Mouse (Mus musculus) midbrain, postnatal 0 days (tissue): Measurements from ENCODE around the gene Zbtb16. TPM values are rescaled to one million over a fixed set of nuclear protein-coding genes. Genes with fewer than 3 reads are reported as not detected.
A peak's percentile ranks its signal among the peaks of the same experiment; 100 is the strongest.

Experiments used
- ATAC-seq: fragments of 200-750 bp; cut with Nextera tagmentation; 2 replicates; pipeline ENCODE4 v1.8.0; 2017; ENCODE audit warnings: moderate number of reproducible peaks, mild to moderate bottlenecking, moderate TSS enrichment, moderate library complexity; ENCODE audit not compliant: low FRiP score
- DNase-seq: peaks from one replicate; pipeline ENCODE4 v3.0.0-alpha.2; 2015; ENCODE audit warnings: low spot score
- H3K27ac ChIP-seq: fragments of 300-500 bp; sonication (generic); 2 replicates; pipeline ENCODE4 v1.5.1; 2014; ENCODE audit warnings: low read depth, mild to moderate bottlenecking, low read length, mixed read lengths
- H3K27me3 ChIP-seq: fragments of 300-500 bp; sonication (generic); 2 replicates; pipeline ENCODE4 v1.6.1; 2014; ENCODE audit warnings: low read length, control low read depth, mixed read lengths; ENCODE audit not compliant: insufficient read depth
- H3K36me3 ChIP-seq: fragments of 300-500 bp; sonication (generic); 2 replicates; pipeline ENCODE4 v1.6.1; 2014; ENCODE audit warnings: low read length, control low read depth, mixed read lengths; ENCODE audit not compliant: insufficient read depth
- H3K4me1 ChIP-seq: fragments of 300-500 bp; sonication (generic); 2 replicates; pipeline ENCODE4 v1.6.1; 2014; ENCODE audit warnings: mild to moderate bottlenecking, control low read depth, antibody characterized with exemption, low read length, mixed read lengths; ENCODE audit not compliant: insufficient read depth
- H3K4me2 ChIP-seq: fragments of 300-500 bp; sonication (generic); 2 replicates; pipeline ENCODE4 v1.6.1; 2014; ENCODE audit warnings: low read depth, mild to moderate bottlenecking, low read length, mixed read lengths; ENCODE audit not compliant: poor library complexity, severe bottlenecking
- H3K4me3 ChIP-seq: fragments of 300-500 bp; sonication (generic); 2 replicates; pipeline ENCODE4 v1.5.1; 2014; ENCODE audit warnings: low read depth, mild to moderate bottlenecking, low read length, moderate library complexity
- H3K9ac ChIP-seq: fragments of 300-500 bp; sonication (generic); replicated peaks from 2 replicates; pipeline ENCODE4 v1.6.1; 2014; ENCODE audit warnings: mild to moderate bottlenecking, low read length, moderate library complexity, mixed read lengths; ENCODE audit not compliant: poor library complexity, severe bottlenecking
- H3K9me3 ChIP-seq: fragments of 300-500 bp; sonication (generic); 2 replicates; pipeline ENCODE4 v1.6.1; 2016; ENCODE audit warnings: low read length, control low read depth
- CTCF ChIP-seq: IDR thresholded peaks from 2 replicates; pipeline ENCODE4 v1.5.1; 2016; ENCODE audit warnings: antibody characterized with exemption, mild to moderate bottlenecking
- WGBS: fragments of 180-500 bp; shearing (Covaris S2); extraction: QIAGEN DNeasy Blood & Tissue Kit; methylation state at CpG from one replicate; pipeline ENCODE4 v1.1.7; 2014; 5-methylcytosine and 5-hydroxymethylcytosine counted together
- polyA plus RNA-seq: library from polyadenylated mRNA; unstranded; fragments of >200 nt; fragmentation: Nextera tagmentation; extraction: Ambion mirVana; gene quantifications from 2 replicates; pipeline ENCODE4 v1.2.1, GENCODE M21; 2015
- total RNA-seq: library from RNA; depleted of rRNA; stranded (reverse); fragments of >200 nt; gene quantifications from 2 replicates; pipeline ENCODE4 v1.2.3, GENCODE M21; 2014

Zbtb16 gene
- total and polyA plus RNA-seq, 2 experiments from 2014 or later: 6.1 to 8.3 TPM

DNA sequence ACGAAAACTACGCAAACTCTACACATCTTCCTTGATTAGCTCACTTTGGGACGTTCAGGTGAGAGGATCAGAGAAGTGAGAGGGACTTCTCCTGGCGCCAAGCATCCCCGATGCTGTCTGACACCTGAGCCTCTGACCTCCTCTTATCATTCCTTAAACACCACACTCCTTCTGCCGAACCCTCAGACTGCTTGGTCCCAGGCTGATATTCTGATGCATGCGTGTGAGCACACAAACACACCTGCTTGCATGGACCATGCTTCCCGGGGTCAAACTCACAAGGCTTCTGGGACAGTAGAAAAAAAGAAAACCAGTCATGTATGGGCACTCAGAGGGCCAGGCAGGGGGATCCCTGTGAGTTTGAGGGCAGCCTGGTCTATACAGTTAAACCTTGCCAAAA lies 109.7 kb downstream of the Zbtb16 start:
- no peaks in the 10 kb centered on the region for H3K36me3 ChIP-seq
- 94% methylated on average over 8 of the region's 8 CpGs for WGBS
- H3K27me3 ChIP-seq: no peaks in the 10 kb centered on the region
- no peak overlapping the region for H3K4me3 ChIP-seq
- no peaks in the 10 kb centered on the region for H3K9me3 ChIP-seq
- H3K4me2 ChIP-seq: no peak overlapping the region
- H3K9ac ChIP-seq: no peak overlapping the region
- ATAC-seq: no peak
- TF ChIP-seq CTCF: no peak
- H3K4me1 ChIP-seq: peaks cover 23% of the 10 kb centered on the region
- no peak for DNase-seq
- no peak overlapping the region for H3K27ac ChIP-seq

DNA sequence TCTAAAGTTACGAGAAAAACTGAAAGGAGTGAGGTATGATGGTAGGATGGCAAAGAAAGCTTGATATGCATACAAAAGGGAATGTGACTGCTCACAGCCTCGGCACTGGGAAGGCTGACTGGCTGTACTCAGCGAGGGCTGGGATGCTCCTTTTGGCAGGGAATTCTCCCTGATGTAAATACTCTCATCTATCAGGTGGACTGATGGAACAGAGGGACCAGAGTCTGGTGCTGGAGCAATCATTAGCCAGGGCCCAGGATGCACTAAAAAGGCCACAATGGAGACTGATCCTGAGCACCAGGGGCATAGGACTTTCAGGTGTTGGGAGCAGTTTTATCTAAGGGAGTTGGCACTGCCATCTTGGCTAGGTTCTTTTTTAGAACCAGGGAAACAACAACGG lies 110.1 kb downstream of the Zbtb16 start:
- ATAC-seq (no peak), DNase-seq (no peak)
- no peaks in the 10 kb centered on the region for H3K27me3 ChIP-seq
- no peak for TF ChIP-seq CTCF
- H3K9ac ChIP-seq: no peak overlapping the region
- H3K9me3 ChIP-seq: no peaks in the 10 kb centered on the region
- H3K4me3 ChIP-seq: no peak overlapping the region
- no peak overlapping the region for H3K4me2 ChIP-seq
- no peaks in the 10 kb centered on the region for H3K36me3 ChIP-seq
- WGBS: 74% methylated on average over 4 of the region's 4 CpGs
- no peak overlapping the region for H3K27ac ChIP-seq
- H3K4me1 ChIP-seq: peaks cover 23% of the 10 kb centered on the region

DNA sequence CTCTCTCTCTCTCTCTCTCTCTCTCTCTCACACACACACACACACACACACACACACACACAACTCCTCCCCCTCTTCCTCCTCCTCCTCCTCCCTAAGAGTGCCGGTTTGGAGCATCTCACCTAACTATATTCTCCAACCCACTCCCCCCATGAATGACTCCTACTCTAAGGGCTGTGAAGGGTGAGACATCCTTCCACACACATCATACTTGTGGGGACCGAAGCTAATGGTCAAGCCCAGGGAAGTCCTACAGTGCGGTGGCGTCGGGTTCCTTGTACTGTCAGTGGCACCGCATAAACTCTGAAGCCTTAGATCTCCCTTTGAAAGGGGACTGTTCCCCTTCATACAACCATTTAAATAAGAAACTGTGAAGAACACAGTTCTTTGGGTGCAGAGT lies 110.9 kb downstream of the Zbtb16 start:
- no peak for DNase-seq
- no peak for TF ChIP-seq CTCF
- Histone ChIP-seq H3K4me2 (no peak overlapping the region), H3K9me3 (no peaks in the 10 kb centered on the region), H3K4me3 (no peak overlapping the region), H3K27ac (no peak overlapping the region), H3K27me3 (no peaks in the 10 kb centered on the region), H3K4me1 (peaks cover 20% of the 10 kb centered on the region), H3K36me3 (no peaks in the 10 kb centered on the region), H3K9ac (no peak overlapping the region)
- WGBS: 88% methylated on average over 6 of the region's 6 CpGs
- ATAC-seq: no peak

DNA sequence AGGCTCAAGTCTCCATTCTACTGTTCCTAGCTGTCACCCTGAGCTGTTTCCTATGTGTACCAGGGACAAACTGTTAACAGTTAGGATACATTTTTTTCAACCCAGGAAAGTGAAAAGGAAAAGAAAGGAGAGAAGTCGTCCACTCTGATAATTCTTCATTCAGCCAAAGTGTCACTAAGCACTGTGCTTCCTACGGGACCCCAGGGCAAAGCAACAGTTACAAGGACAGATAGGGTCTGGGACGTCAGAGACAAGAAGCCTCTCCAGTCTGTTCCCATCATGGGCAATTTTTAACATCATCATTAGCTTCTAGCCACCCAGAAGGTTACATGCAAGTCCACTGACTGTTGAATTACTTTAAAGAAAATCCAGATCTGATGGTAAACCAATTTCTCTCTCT lies 111.3 kb downstream of the Zbtb16 start:
- H3K9me3 ChIP-seq: no peaks in the 10 kb centered on the region
- ATAC-seq: no peak
- TF ChIP-seq CTCF: no peak
- WGBS: 76% methylated on average over 3 of the region's 3 CpGs
- H3K36me3 ChIP-seq: no peaks in the 10 kb centered on the region
- H3K9ac ChIP-seq: no peak overlapping the region
- no peak overlapping the region for H3K4me2 ChIP-seq
- no peak overlapping the region for H3K4me3 ChIP-seq
- H3K27ac ChIP-seq: no peak overlapping the region
- no peak for DNase-seq
- peaks cover 19% of the 10 kb centered on the region for H3K4me1 ChIP-seq
- H3K27me3 ChIP-seq: no peaks in the 10 kb centered on the region

DNA sequence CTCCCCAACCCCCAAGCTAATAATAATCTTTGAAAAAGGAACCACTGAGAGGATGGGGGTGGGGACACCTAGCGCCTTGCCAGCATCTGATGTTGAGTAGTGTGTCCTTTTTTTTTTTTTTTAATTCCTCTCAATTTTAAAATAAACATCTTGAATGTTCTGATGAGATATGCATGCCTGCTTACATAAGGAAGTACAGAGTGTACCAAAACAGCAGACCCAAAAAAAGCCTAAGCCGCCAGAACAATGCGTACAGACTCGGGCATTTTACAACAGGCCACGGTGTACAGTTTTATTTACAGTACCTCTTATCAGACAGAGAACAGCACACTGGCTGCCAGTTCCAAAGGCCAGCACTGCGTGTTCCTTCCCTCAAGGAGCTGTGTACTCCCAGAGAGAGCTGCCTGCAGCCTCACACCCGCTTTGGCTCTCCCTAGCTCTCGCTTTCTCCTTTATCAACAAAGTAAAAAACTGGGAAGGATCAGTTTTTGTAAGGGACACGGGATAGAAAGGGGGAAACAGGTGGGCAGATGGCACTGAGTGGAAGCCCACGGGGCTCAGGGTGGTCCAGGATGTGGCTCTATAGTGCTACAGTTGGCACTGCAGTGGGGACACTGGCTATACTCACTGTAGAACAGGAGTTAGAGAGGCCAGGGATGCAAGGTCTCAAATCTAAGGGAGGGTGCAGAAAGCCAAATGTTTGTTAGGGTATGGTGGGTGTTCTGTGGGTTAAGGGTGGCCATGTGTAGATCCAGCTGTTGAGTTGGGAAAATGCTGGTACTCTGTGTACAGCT lies 112.3 kb downstream of the Zbtb16 start:
- ATAC-seq (no peak), DNase-seq (peak; percentile 50)
- H3K36me3 ChIP-seq: no peaks in the 10 kb centered on the region
- H3K9ac ChIP-seq: no peak overlapping the region
- H3K4me2 ChIP-seq: no peak overlapping the region
- no peaks in the 10 kb centered on the region for H3K27me3 ChIP-seq
- peak overlapping the region; percentile 34; the same call in 1 of the 2 replicates for H3K27ac ChIP-seq
- no peak overlapping the region for H3K4me3 ChIP-seq
- TF ChIP-seq CTCF: no peak
- 0 out of 2 replicates have a peak, but pooled peaks cover 12% of the 10 kb centered on the region for H3K4me1 ChIP-seq
- H3K9me3 ChIP-seq: no peaks in the 10 kb centered on the region
- 41% methylated on average over 10 of the region's 10 CpGs for WGBS

DNA sequence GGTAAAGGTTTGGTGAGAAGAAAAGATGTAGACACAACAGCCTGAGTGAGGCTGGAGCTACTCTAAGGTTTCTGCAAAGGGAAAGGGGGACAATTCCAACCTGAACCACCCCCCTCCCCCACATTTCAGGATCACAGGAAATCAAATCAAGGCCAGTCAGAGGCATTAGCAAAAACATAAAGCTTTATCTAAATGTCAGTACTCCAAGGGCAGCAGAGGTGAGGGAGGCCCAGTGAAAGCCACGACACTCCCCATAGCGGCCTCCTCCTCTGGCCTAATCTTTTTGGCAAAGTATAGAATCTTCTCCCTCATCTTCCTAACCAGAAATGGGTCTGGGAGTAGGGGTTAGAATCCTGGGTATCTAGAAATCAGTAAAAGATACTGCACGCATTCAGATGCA lies 113.0 kb downstream of the Zbtb16 start:
- Histone ChIP-seq H3K9me3 (no peaks in the 10 kb centered on the region), H3K27ac (no peak overlapping the region), H3K4me3 (no peak overlapping the region), H3K4me1 (0 out of 2 replicates have a peak, but pooled peaks cover 11% of the 10 kb centered on the region), H3K4me2 (no peak overlapping the region), H3K27me3 (no peaks in the 10 kb centered on the region), H3K36me3 (no peaks in the 10 kb centered on the region), H3K9ac (no peak overlapping the region)
- ATAC-seq (no peak), DNase-seq (no peak)
- no peak for TF ChIP-seq CTCF
- WGBS: 50% methylated on average over 3 of the region's 3 CpGs
